Mouse (Mus musculus) heart, embryonic 11.5 days (tissue): ENCODE results near the gene Upf2. TPM values are rescaled to one million over a fixed set of nuclear protein-coding genes. Genes with fewer than 3 reads are reported as not detected.

ENCODE experiments used
- ATAC-seq: fragments of 200-750 bp; cut with Nextera tagmentation; replicated peaks from 2 replicates; pipeline ENCODE4 v1.8.0; 2017; ENCODE audit warnings: moderate library complexity; ENCODE audit not compliant: insufficient number of reproducible peaks, low FRiP score, low TSS enrichment
- H3K27ac ChIP-seq: fragments of 300-500 bp; sonication (generic); 2 replicates; pipeline ENCODE4 v1.5.1; 2014; ENCODE audit warnings: mild to moderate bottlenecking, low read depth, low read length
- H3K27me3 ChIP-seq: fragments of 300-500 bp; sonication (generic); 2 replicates; pipeline ENCODE4 v1.6.1; 2014; ENCODE audit warnings: mild to moderate bottlenecking, low read length, mixed read lengths; ENCODE audit not compliant: control insufficient read depth, insufficient read depth
- H3K36me3 ChIP-seq: fragments of 300-500 bp; sonication (generic); 2 replicates; pipeline ENCODE4 v1.6.1; 2014; ENCODE audit warnings: mild to moderate bottlenecking, low read length, moderate library complexity, mixed read lengths; ENCODE audit not compliant: control insufficient read depth, insufficient read depth
- H3K4me1 ChIP-seq: fragments of 300-500 bp; sonication (generic); 2 replicates; pipeline ENCODE4 v1.6.1; 2014; ENCODE audit warnings: low read length; ENCODE audit not compliant: control insufficient read depth, insufficient read depth
- H3K4me2 ChIP-seq: fragments of 300-500 bp; sonication (generic); 2 replicates; pipeline ENCODE4 v1.6.1; 2014; ENCODE audit warnings: mild to moderate bottlenecking, moderate library complexity
- H3K4me3 ChIP-seq: fragments of 300-500 bp; sonication (generic); 2 replicates; pipeline ENCODE4 v1.5.1; 2014; ENCODE audit warnings: low read depth, low read length
- H3K9ac ChIP-seq: fragments of 300-500 bp; sonication (generic); 2 replicates; pipeline ENCODE4 v1.6.1; 2014; ENCODE audit warnings: mild to moderate bottlenecking, low read depth, low read length, moderate library complexity
- H3K9me3 ChIP-seq: fragments of 300-500 bp; sonication (generic); replicated peaks from 2 replicates; pipeline ENCODE4 v1.6.1; 2016; ENCODE audit warnings: low read length; ENCODE audit not compliant: control insufficient read depth
- WGBS: fragments of 180-500 bp; shearing (Covaris S2); extraction: QIAGEN DNeasy Blood & Tissue Kit; methylation state at CpG from one replicate; pipeline ENCODE4 v1.1.7; 2014; ENCODE audit not compliant: insufficient replicate concordance; 5-methylcytosine and 5-hydroxymethylcytosine counted together
- polyA plus RNA-seq: library from polyadenylated mRNA; unstranded; fragments of >200 nt; fragmentation: Nextera tagmentation; extraction: Ambion mirVana; gene quantifications from 2 replicates; pipeline ENCODE4 v1.2.1, GENCODE M21; 2014

Gene Upf2
- polyA plus RNA-seq, 1 experiment from 2014 or later: 9.2 TPM

DNA sequence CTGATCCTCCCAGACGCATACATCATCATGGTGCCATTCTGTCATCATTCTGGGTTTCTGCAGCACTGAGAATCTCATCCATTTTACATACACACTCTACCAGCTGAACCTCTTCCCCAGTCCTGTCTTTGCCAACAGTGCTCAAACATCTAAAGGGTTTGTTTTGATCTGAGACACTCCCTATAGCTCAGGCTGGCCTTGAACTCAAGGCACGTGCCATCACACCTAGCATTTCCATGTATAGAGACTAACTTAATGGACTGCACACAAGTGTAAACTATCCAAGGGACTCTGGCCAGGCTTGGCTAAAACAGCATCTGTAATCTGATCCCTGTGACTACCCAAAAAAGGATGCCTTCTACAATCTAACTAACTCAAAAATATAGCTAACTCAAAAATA lies 108.0 kb downstream of the Upf2 start:
- Histone ChIP-seq H3K27me3 (no peaks in the 10 kb centered on the region), H3K4me1 (no peaks in the 10 kb centered on the region), H3K9ac (no peak overlapping the region), H3K4me3 (no peak overlapping the region), H3K4me2 (no peak overlapping the region), H3K9me3 (no peaks in the 10 kb centered on the region), H3K27ac (no peak overlapping the region), H3K36me3 (0 out of 2 replicates have a peak, but pooled peaks cover 3% of the 10 kb centered on the region)
- 79% methylated on average over 2 of the region's 2 CpGs for WGBS
- ATAC-seq: no peak

DNA sequence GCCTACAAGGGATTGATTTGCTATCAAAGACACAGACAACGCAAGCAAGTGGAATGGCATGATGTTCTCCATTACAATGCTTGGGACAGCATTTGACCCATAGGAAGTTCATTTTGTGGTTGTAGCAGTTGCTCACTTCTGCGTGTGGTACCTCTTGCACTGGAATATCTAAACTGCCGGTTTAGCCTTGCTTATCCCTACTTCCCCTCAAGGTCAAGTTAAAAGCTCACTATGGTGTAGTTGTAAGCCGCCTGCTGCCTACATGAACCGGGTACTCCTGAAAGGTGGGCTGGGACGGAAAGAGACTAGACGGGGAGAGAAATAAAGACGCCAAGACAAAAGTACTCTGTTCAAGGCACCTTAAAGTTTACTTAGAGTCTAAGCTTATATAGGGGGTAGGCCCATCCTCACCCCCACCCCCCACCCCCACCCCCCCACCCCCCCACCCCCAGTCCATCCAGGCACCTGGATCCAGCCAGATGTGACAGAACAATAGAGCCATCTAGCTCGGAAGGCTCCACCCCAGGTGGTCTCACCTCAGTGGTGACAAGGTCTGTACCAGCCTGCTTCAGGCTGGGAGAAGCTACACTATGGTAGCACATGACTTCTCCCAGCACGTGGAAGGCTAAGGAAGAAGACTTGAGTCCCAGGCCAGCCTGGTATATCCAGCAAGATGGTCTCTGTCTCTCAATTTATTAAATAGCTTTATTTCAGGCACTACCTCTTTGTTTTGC lies 109.0 kb downstream of the Upf2 start:
- H3K9ac ChIP-seq: no peak overlapping the region
- H3K27me3 ChIP-seq: no peaks in the 10 kb centered on the region
- no peak overlapping the region for H3K4me3 ChIP-seq
- ATAC-seq: no peak
- H3K4me1 ChIP-seq: no peaks in the 10 kb centered on the region
- no peak overlapping the region for H3K4me2 ChIP-seq
- no peak overlapping the region for H3K27ac ChIP-seq
- H3K9me3 ChIP-seq: no peaks in the 10 kb centered on the region
- H3K36me3 ChIP-seq: 0 out of 2 replicates have a peak, but pooled peaks cover 3% of the 10 kb centered on the region
- whole genome bisulfite sequencing: 70% methylated on average over 10 of the region's 10 CpGs

GRCm38 (mm10) chr2:6067341-6067740 lies 116.1 kb downstream of the Upf2 start:
- no peak overlapping the region for H3K9ac ChIP-seq
- 0 out of 2 replicates have a peak, but pooled peaks cover 4% of the 10 kb centered on the region for H3K9me3 ChIP-seq
- no peak overlapping the region for H3K27ac ChIP-seq
- ATAC-seq: no peak
- H3K36me3 ChIP-seq: no peaks in the 10 kb centered on the region
- H3K27me3 ChIP-seq: no peaks in the 10 kb centered on the region
- H3K4me2 ChIP-seq: no peak overlapping the region
- H3K4me3 ChIP-seq: no peak overlapping the region
- peaks cover 9% of the 10 kb centered on the region for H3K4me1 ChIP-seq
- WGBS: 76% methylated on average over 6 of the region's 6 CpGs

DNA sequence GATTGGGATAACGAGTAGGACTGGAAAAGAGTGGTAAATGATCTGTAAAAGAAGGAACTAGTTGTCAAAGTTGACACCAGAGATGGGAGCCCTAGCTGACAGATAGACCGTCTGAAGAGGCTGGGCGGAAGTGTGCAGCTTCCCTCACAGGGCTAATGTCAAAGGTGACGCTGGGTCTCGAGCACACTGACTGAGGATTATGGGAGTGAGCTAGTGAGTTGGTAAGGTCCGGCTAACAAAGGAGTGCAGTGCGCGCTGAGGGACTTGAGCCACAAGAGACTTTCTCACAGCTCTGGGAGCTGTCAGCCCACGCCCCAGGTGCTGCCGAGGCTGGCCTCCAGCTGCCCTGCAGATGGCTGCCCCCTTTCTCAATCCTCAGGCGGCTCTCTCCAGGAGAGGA lies 119.7 kb downstream of the Upf2 start:
- H3K9ac ChIP-seq: no peak overlapping the region
- H3K27ac ChIP-seq: no peak overlapping the region
- no peak for ATAC-seq
- H3K27me3 ChIP-seq: no peaks in the 10 kb centered on the region
- H3K9me3 ChIP-seq: 0 out of 2 replicates have a peak, but pooled peaks cover 4% of the 10 kb centered on the region
- 26% methylated on average over 11 of the region's 11 CpGs for WGBS
- no peak overlapping the region for H3K4me3 ChIP-seq
- H3K36me3 ChIP-seq: no peaks in the 10 kb centered on the region
- H3K4me2 ChIP-seq: no peak overlapping the region
- H3K4me1 ChIP-seq: peaks cover 11% of the 10 kb centered on the region

- Histone ChIP-seq H3K4me2 (no peak overlapping the region), H3K27me3 (no peaks in the 10 kb centered on the region), H3K27ac (no peak overlapping the region), H3K9me3 (0 out of 2 replicates have a peak, but pooled peaks cover 3% of the 10 kb centered on the region), H3K4me3 (no peak overlapping the region), H3K36me3 (no peaks in the 10 kb centered on the region), H3K4me1 (peaks cover 11% of the 10 kb centered on the region), H3K9ac (no peak overlapping the region)
- no peak for ATAC-seq
- 24% methylated on average over 11 of the region's 11 CpGs for WGBS
These were observed 120.5 kb downstream of the Upf2 start for GRCm38 (mm10) chr2:6071598-6072440.

DNA sequence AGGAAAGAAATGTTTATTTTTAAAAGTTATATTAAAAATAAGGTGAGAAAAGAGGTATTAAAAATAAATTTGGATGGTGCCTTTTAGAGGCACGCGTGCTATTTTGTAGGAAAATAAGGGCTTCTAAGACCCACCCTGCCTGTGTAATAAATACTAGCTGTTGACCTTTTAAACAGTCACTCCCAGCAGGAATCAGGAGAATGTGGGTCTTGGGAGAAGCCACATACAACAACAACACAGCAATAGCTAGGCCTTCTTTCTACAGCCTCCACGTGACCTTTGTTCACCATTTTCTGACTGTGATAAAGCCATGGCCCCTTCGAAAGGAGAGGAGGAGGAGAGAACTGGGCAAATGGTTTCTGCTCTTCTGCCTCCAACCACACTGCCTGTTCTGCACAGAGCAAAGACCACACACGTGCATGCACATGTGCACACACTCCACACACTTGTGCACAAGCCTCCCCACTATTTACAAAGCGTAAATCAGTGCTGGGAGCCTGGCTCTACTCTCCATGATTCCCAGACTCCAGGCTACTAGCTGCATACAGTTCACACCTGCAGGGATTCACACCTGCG lies 121.5 kb downstream of the Upf2 start:
- H3K9ac ChIP-seq: no peak overlapping the region
- H3K4me1 ChIP-seq: peaks cover 11% of the 10 kb centered on the region
- no peaks in the 10 kb centered on the region for H3K9me3 ChIP-seq
- H3K4me3 ChIP-seq: no peak overlapping the region
- no peak overlapping the region for H3K27ac ChIP-seq
- ATAC-seq: no peak
- no peaks in the 10 kb centered on the region for H3K27me3 ChIP-seq
- WGBS: 74% methylated on average over 7 of the region's 7 CpGs
- no peaks in the 10 kb centered on the region for H3K36me3 ChIP-seq
- H3K4me2 ChIP-seq: no peak overlapping the region

GRCm38 (mm10) chr2:6074891-6075529 lies 123.7 kb downstream of the Upf2 start:
- H3K9ac ChIP-seq: no peak overlapping the region
- H3K4me3 ChIP-seq: no peak overlapping the region
- WGBS: 44% methylated on average over 10 of the region's 10 CpGs
- no peaks in the 10 kb centered on the region; the same call in 1 of the 2 replicates for H3K27me3 ChIP-seq
- H3K36me3 ChIP-seq: no peaks in the 10 kb centered on the region
- H3K9me3 ChIP-seq: no peaks in the 10 kb centered on the region
- H3K4me1 ChIP-seq: peaks cover 11% of the 10 kb centered on the region
- H3K27ac ChIP-seq: peak overlapping the region; percentile 4
- ATAC-seq: peak; percentile 58; the same call in 1 of the 2 replicates
- H3K4me2 ChIP-seq: no peak overlapping the region

DNA sequence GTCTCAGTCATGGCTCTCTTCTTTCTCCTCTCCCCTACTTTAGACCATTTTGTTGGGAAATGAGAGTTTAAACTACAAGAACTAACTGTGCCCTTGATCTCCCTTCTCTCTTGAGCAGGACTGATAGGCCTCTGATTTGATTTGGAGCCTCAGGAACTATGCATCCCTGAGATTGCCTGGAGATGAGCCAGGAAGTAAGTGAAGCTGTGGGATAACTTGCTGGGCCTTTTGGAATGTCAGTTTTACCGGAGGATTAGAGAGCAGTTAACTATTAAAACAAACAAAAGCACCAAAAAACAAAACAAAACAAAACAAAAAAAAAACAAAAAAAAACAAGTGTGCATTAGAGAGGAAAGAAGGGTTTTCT lies 124.2 kb downstream of the Upf2 start:
- Histone ChIP-seq H3K27ac (peak overlapping the region; percentile 4), H3K9me3 (no peaks in the 10 kb centered on the region), H3K27me3 (no peaks in the 10 kb centered on the region; the same call in 1 of the 2 replicates), H3K4me1 (peaks cover 11% of the 10 kb centered on the region), H3K36me3 (no peaks in the 10 kb centered on the region), H3K4me2 (no peak overlapping the region), H3K9ac (no peak overlapping the region), H3K4me3 (no peak overlapping the region)
- 42% methylated on average over 1 of the region's 1 CpGs for WGBS
- no peak for ATAC-seq
